Mouse (Mus musculus) heart, adult 2 months (tissue): ENCODE results near the gene Wfikkn1. TPM values are rescaled to one million over a fixed set of nuclear protein-coding genes. Genes with fewer than 3 reads are reported as not detected.

Source experiments
- DNase-seq, 2 experiments: peaks; one replicate each; pipeline ENCODE4 v3.0.0; 2021
- H3K27ac ChIP-seq: fragments of 200-600 bp; 2 replicates; pipeline ENCODE4 v1.8.1; 2022
- H3K27me3 ChIP-seq: fragments of 200-500 bp; 2 replicates; pipeline ENCODE4 v1.6.1; 2012; ENCODE audit warnings: mild to moderate bottlenecking, low read length, inconsistent platforms, mixed read lengths; ENCODE audit not compliant: control insufficient read depth, insufficient read depth
- H3K36me3 ChIP-seq: fragments of 200-500 bp; 2 replicates; pipeline ENCODE4 v1.6.1; 2012; ENCODE audit warnings: low read length, inconsistent platforms; ENCODE audit not compliant: control insufficient read depth, insufficient read depth
- H3K4me1 ChIP-seq: fragments of 200-500 bp; 2 replicates; pipeline ENCODE4 v1.6.1; 2011; ENCODE audit warnings: low read length; ENCODE audit not compliant: control insufficient read depth, insufficient read depth
- H3K4me3 ChIP-seq: fragments of 200-600 bp; 2 replicates; pipeline ENCODE4 v1.8.1; 2022
- H3K79me2 ChIP-seq: fragments of 200-500 bp; replicated peaks from 2 replicates; pipeline ENCODE4 v1.6.1; 2012; ENCODE audit warnings: mild to moderate bottlenecking, inconsistent platforms, low read length, moderate library complexity, mixed read lengths; ENCODE audit not compliant: control insufficient read depth, insufficient read depth
- H3K9ac ChIP-seq: fragments of 200-500 bp; 2 replicates; pipeline ENCODE4 v1.6.1; 2012; ENCODE audit warnings: low read depth, mild to moderate bottlenecking, control low read depth, inconsistent platforms, low read length, mixed read lengths
- CTCF ChIP-seq: fragments of 200-600 bp; IDR thresholded peaks from 2 replicates; pipeline ENCODE4 v1.8.1; 2022; ENCODE audit warnings: antibody characterized with exemption, mild to moderate bottlenecking, moderate library complexity
- EP300 ChIP-seq: fragments of 200-500 bp; IDR thresholded peaks from 2 replicates; pipeline ENCODE4 v1.6.1; 2011; ENCODE audit warnings: low read depth, low read length, control low read depth; ENCODE audit not compliant: insufficient read depth
- POLR2A ChIP-seq: fragments of 200-500 bp; IDR thresholded peaks from 2 replicates; pipeline ENCODE4 v1.6.1; 2011; ENCODE audit warnings: mild to moderate bottlenecking, low read depth, low read length, control low read depth; ENCODE audit not compliant: insufficient read depth
- WGBS: fragments of 180-500 bp; shearing (Covaris S2); methylation state at CpG from one replicate; pipeline ENCODE4 v1.1.7; 2018; 5-methylcytosine and 5-hydroxymethylcytosine counted together
- intact Hi-C: fragments of 180-260 bp; cut with DNase I; formaldehyde crosslinking; loops from one replicate; pipeline ENCODE4 v1.15.1; 2025
- polyA plus RNA-seq: library from polyadenylated mRNA; depleted of rRNA; stranded (reverse); fragments of >200 nt; gene quantifications from 2 replicates; pipeline ENCODE4 v1.2.3, GENCODE M21; 2012
- total RNA-seq, 2 experiments: library from RNA; stranded (reverse); gene quantifications; 2 replicates each; pipeline ENCODE4 v1.2.3; 2021

Gene Wfikkn1
- total and polyA plus RNA-seq, 3 experiments = 0.29 to 0.82 (median 0.50) TPM

- TF ChIP-seq CTCF (no peak), POLR2A (no peak)
- WGBS = 94% methylated on average over 6 of the region's 6 CpGs
- Histone ChIP-seq H3K27ac (no peak overlapping the region), H3K9ac (no peak overlapping the region), H3K4me1 (peaks cover 18% of the 10 kb centered on the region), H3K4me3 (no peak overlapping the region), H3K27me3 (no peaks in the 10 kb centered on the region), H3K36me3 (no peaks in the 10 kb centered on the region), H3K79me2 (no peaks in the 10 kb centered on the region)
- DNase-seq = no peak
- intact Hi-C loops = no loop called here
Measured at GRCm38 (mm10) chr17:25840519-25840918, 40.1 kb downstream of the Wfikkn1 start.

DNA sequence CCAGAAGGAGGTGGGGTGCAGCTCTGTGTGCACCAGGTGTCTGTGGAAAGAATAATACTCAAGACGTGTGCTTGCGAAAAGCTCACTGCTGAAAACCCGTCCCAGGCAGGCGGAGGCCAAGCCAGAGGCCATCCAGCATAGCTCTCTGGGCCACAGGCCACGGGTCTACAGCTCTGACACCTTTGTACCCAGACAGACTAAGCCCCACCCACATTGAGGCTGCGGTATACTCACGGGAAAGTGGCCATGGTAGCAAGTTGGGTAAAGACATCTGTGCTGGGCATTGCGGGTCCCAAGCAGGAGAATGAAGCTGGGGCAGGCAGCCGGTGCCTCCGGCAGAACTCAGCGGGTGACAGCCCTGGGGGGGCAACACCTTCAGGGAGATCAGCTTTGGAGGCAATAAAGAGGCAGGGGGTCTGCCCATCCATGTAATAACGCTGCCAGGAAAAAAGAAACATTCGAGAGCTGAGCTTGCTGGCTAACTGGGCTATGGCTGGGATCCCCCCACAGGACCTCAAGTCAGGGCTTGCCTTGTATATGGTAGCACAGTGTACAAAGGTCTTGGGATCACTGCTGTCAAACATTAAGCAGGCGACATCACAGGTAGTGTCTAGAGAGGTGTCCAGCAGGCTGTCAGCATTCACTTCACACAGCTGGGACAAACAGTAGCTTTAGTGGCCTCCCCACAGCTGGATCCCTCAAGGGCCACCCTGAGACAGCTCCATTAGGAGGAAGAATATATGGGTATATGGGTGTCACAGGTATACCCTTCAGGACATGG, 41.0 kb downstream of the Wfikkn1 start:
- no peaks in the 10 kb centered on the region for H3K36me3 ChIP-seq
- DNase-seq = no peak
- intact Hi-C loops = no loop called here
- H3K27me3 ChIP-seq = no peaks in the 10 kb centered on the region
- H3K4me1 ChIP-seq = peaks cover 21% of the 10 kb centered on the region
- 80% methylated on average over 14 of the region's 14 CpGs for WGBS
- TF ChIP-seq CTCF (no peak), POLR2A (no peak), EP300 (no peak)
- H3K27ac ChIP-seq = no peak overlapping the region
- peaks cover 2% of the 10 kb centered on the region for H3K79me2 ChIP-seq
- H3K4me3 ChIP-seq = no peak overlapping the region
- no peak overlapping the region for H3K9ac ChIP-seq

- intact Hi-C loops = no loop called here
- no peak overlapping the region for H3K9ac ChIP-seq
- TF ChIP-seq POLR2A = no peak
- no peak for TF ChIP-seq CTCF
- no peak for TF ChIP-seq EP300
- H3K27ac ChIP-seq = no peak overlapping the region
- peaks cover 24% of the 10 kb centered on the region for H3K4me1 ChIP-seq
- no peak overlapping the region for H3K4me3 ChIP-seq
- H3K36me3 ChIP-seq = no peaks in the 10 kb centered on the region
- H3K79me2 ChIP-seq = peaks cover 2% of the 10 kb centered on the region
- DNase-seq = no peak
- WGBS = 80% methylated on average over 4 of the region's 4 CpGs
- no peaks in the 10 kb centered on the region for H3K27me3 ChIP-seq
Measured at GRCm38 (mm10) chr17:25838904-25839303, 41.8 kb downstream of the Wfikkn1 start.

DNA sequence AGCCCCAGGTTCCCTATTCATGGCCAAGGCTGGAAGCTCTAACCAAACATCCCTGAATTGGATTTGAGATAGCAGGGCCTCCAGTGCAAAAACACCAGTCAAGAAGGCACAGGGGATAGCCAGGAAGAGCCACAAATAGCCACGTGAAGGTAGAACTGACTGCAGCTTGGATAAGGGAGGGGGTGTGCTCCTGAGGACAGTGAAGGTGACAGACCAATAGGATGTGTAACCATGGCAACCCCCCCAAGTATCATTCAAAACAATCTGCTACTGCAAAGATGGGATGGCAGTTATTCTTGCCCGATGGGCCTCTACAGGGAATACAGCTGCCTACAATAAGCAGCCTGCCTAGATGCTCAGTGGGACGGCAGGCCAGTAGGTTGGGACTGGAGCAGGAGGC, 43.1 kb downstream of the Wfikkn1 start:
- DNase-seq = no peak
- no peak overlapping the region for H3K4me3 ChIP-seq
- peaks cover 2% of the 10 kb centered on the region for H3K79me2 ChIP-seq
- intact Hi-C loops = no loop called here
- H3K4me1 ChIP-seq = peaks cover 18% of the 10 kb centered on the region
- peak overlapping the region; percentile 73 for H3K27ac ChIP-seq
- no peak overlapping the region for H3K9ac ChIP-seq
- WGBS = 39% methylated on average over 3 of the region's 3 CpGs
- H3K36me3 ChIP-seq = no peaks in the 10 kb centered on the region
- H3K27me3 ChIP-seq = no peaks in the 10 kb centered on the region
- TF ChIP-seq CTCF (no peak), EP300 (no peak), POLR2A (no peak)

- Histone ChIP-seq H3K4me3 (peak within 1 kb of the TSS; percentile 40), H3K27me3 (no peaks in the 10 kb centered on the region), H3K27ac (peak within 1 kb of the TSS; percentile 73), H3K4me1 (peaks cover 18% of the 10 kb centered on the region), H3K36me3 (no peaks in the 10 kb centered on the region), H3K79me2 (peaks cover 2% of the 10 kb centered on the region), H3K9ac (peak within 1 kb of the TSS; percentile 59)
- DNase-seq = peak; percentile 76 to 84
- TF ChIP-seq CTCF (no peak), POLR2A (peak; percentile 71), EP300 (peak; percentile 51; the same call in 1 of the 2 replicates)
- WGBS = 5% methylated on average over 29 of the region's 29 CpGs
- intact Hi-C loops = no loop called here
Measured at GRCm38 (mm10) chr17:25837076-25837410, 43.6 kb downstream of the Wfikkn1 start, which contains the start of gene Rhbdl1. Rhbdl1 (minus strand) TSS chr17:25837295.

- Histone ChIP-seq H3K27ac (peak overlapping the region; percentile 73), H3K9ac (peak overlapping the region; percentile 59), H3K4me1 (peaks cover 23% of the 10 kb centered on the region), H3K4me3 (peak overlapping the region; percentile 40), H3K27me3 (no peaks in the 10 kb centered on the region), H3K79me2 (peaks cover 2% of the 10 kb centered on the region), H3K36me3 (no peaks in the 10 kb centered on the region; the same call in 1 of the 2 replicates)
- intact Hi-C loops = no loop called here
- TF ChIP-seq POLR2A (peak; percentile 11; the same call in 1 of the 2 replicates), CTCF (no peak)
- WGBS = 21% methylated on average over 23 of the region's 23 CpGs
- DNase-seq = no peak
Measured at GRCm38 (mm10) chr17:25836397-25837075, 44.1 kb downstream of the Wfikkn1 start.
